Mouse (Mus musculus): Measurements from ENCODE around the gene Lenep.
"Not testable (repeated sequence)": the region's sequence is repeated elsewhere in the genome, so short reads cannot be mapped to it uniquely, and the experiment has no call there.

Gene Lenep

DNA sequence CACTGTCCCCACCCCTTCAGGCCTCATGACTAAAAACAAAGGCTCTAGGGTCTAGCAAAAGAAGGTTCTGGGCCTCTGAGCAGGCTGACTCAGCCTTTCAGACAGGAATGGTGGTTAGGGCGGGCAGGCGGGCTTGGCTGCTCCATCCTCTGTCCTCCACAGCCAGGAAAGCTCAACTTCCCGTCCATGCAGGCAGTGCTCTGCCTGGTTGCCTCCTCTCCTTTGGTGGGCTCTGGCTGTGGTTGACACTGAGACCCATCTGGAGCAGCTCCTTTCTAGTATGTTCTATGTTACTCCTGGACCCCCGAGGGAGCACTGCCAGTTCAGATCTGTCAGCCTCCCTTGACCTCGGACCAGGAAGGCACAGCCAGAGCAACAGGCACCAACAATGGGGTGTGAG is at the start of gene Lenep:
Lenep (minus strand) TSS at position 101 of the 400 bp plus-strand sequence.
- no peak for DNase-seq (ENCODE audit: low spot score in 2 of 2)

- DNase-seq (ENCODE audit: low spot score in 2 of 2) = no peak
Measured at GRCm38 (mm10) chr3:89451916-89452315, 49.3 kb upstream of the Lenep start.

DNA sequence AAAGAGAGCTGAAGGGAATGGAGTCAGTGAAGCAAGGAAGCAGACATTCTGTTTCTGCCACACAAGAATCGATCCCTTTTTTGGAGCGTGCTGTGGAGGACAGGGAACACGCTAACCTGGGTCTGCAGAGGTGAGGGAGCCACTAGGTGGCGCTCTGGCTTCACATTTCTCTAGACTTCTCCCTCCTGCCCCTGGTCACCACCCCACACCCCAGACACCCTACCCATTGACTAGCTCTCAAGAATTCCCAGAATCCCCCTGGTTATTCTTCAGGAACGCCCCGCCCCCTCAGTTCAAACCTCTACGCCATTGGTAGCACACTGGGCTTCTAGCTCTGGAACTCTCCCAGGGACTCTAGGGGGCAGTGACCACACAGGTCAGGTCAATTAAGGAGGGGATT is 46.9 kb upstream of the Lenep start:
- peak; percentile 53 to 55 for DNase-seq (ENCODE audit: low spot score in 2 of 2)

DNA sequence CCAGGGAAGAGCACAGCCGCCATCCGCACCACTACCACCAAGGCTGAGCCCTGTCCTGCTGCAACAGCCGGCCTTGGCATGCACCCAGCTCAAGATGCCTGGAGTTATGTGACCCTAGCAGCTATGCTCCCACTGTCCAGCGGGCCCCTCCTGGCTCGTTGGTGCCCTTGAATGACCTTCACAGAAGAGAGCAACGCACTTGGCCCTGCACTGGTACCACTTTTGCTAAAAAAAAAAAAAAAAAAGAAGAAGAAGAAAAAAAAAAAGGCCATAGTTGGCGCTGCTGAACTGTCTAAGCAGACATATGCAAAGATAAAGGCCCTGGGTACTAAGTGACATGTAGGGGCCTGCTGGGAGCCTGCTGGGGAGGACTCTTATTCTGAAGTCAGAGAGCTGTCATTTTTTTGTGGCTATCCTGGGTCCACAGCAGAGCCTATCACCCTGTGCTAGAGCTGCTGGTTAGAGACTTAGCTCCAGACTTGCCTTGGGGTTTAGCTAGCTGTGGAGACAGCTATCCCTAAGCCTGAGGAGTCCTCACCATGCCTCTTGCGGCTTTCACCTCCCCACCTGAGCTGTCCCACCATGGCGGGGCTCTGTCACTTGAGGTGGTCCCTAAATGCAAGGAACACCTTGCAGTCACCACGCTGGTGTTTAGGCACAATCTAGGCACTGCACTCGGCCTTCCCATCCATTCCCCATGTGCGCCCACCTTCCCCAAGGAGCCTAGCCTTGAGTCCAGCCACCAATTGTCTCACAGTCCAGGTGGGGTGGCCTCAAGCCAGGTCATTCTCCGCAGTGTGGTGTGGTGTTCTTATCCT is 46.3 kb upstream of the Lenep start:
- no peak for DNase-seq (ENCODE audit: low spot score in 2 of 2)

- DNase-seq (ENCODE audit: low spot score in 2 of 2) = no peak
Measured at GRCm38 (mm10) chr3:89440691-89441090, 38.1 kb upstream of the Lenep start.

- no peak for DNase-seq (ENCODE audit: low spot score in 2 of 2)
Measured at GRCm38 (mm10) chr3:89437269-89437668, 34.7 kb upstream of the Lenep start.

DNA sequence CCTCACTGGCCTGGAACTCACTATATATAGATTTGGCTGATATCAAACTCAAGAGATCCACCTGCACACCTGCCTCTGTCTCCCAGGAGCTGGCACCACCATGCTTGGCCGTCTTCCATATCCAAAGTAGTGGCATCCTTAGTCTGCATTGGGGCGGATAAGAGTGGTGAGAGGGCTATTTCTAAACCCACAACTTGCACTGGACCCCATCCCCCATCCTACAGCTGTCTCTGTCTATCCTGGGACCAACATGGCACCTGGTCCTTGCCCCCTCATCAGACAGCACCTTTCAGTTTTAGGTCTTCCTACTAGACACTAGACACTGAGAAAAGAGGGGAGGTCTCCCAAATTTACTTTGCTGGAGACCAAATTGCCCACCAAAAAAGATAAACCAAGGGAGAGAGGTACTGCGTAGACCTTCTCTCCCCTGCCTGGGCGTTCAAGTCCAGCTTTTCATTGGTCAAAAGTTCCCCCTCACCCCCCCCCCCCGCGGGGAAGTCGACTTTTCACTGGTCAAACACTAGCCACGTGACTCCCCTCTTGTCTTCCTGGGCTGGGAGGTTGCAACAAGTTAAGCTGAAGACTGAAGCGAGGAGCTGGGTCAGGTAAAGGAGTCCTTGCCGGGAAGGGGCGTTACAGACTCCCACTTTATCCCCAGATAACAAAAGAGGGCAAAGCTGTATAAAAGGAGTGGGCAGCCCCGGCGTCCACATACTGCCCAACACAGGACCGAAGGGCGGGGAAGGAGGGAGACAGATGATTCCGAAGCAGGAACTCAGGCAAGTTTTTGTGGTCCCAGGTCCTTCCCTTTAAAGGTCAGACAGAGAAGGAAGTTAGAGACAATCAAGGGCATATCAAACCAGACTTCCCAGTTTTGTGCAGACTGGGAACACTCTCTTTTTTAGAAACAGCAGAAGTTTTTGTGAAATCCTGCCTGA is 33.9 kb upstream of the Lenep start, which contains the start of gene Pbxip1:
Pbxip1 (plus strand) TSS at position 531 of the 938 bp plus-strand sequence.
- DNase-seq (ENCODE audit: low spot score in 2 of 2) = no peak

- DNase-seq (ENCODE audit: low spot score in 2 of 2) = no peak
Measured at GRCm38 (mm10) chr3:89435041-89435440, 32.4 kb upstream of the Lenep start.

DNA sequence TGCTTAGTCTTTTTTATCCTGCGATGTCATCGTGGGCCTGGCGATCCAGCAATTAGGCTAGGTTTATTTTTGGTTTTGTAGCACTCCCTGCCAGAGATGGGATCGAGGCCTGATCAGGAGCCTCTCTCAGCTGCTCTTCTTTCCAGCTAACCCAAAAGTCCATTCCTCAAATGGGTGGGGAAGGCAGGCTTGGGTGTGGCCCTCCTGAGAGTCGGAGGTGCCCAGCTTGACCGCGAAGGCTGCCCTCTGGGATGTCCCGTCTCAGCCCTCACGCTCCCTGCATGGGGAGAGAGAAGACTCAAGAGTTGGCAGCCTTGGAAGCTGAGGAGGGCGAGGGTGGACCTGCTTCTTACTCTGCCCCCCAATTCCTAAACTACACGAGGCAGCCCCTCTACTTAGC is 31.9 kb upstream of the Lenep start:
- DNase-seq (ENCODE audit: low spot score in 2 of 2) = no peak

GRCm38 (mm10) chr3:89432606-89433005 is 30.0 kb upstream of the Lenep start:
- DNase-seq (ENCODE audit: low spot score in 2 of 2) = no peak

GRCm38 (mm10) chr3:89430171-89431159 is 27.9 kb upstream of the Lenep start, which contains the start of gene Pygo2:
TSS of gene Pygo2 (plus strand) at chr3:89430214.
- DNase-seq (ENCODE audit: low spot score in 2 of 2) = peak; percentile 92 to 93

DNA sequence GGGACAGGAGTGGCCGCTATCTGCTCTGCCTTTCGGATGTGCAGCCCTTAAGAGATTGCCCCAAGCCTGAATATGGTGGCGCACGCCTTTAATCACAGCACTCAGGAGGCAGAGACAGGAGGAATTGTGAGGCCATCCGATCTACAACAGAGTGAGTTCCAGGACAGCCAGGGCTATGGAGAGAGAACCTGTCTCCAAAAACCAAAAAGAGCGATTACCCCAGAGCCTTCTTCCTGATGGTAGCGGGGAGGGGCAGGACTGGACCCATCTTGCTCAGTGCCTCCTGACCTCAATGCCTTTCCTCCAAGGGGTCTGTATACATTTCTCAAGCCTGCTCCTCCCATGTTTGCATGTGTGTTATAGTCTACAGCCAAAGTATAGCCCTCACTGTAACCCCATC is 26.4 kb upstream of the Lenep start:
- DNase-seq (ENCODE audit: low spot score in 2 of 2) = not testable (repeated sequence)

GRCm38 (mm10) chr3:89425876-89426275 is 23.3 kb upstream of the Lenep start:
- no peak for DNase-seq (ENCODE audit: low spot score in 2 of 2)

DNA sequence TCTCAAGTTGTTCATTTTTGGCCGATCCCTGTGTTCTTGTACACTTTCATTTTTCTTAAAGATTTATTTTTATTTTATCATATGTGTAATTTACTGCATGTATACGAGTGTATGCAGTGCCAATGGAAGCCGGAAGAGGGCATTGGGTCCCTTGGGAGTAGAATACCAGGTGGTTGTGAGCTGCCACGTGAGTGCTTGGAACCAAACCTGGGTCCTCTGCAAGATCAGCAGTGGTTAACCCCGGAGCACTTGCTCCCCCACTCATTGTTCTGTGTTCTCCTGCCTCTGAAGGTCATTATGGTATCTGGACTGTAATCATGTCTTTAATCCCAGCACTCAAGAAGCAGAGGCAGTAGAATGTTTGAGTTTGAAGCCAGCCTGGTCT is 22.5 kb upstream of the Lenep start:
- no peak for DNase-seq (ENCODE audit: low spot score in 2 of 2)

DNA sequence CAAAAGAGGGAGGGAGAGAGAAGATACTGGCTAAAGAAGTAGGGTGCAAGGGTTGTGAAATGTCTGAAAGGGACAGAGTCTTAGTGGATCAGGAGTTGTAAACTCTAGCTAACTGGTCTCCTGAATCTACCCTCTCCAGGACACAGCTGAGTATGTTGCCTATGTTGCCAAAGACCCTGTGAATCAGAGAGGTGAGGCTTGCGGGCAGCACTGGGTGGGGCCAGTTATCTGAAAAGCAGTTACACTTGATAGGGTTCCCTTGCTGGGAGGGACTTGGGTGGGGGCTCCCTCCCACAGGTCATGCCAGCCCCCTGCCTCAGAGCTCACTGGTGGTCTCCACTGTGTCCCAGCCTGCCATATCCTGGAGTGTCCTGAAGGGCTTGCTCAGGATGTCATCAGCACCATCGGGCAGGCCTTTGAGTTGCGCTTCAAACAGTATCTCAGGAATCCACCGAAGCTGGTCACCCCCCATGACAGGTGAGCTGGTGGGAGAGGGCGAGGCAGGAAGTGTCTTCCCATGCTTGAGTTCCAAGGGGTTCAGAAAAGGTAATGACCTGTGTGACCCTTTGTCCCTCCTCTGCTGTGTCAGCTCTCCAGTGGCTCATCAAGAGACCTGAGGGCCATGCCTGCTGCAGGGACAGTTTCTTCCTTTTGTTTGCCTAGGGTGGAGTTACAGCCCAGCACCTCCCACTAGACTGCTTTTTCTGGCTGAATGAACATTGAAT is 22.0 kb upstream of the Lenep start:
- no peak for DNase-seq (ENCODE audit: low spot score in 2 of 2)

DNA sequence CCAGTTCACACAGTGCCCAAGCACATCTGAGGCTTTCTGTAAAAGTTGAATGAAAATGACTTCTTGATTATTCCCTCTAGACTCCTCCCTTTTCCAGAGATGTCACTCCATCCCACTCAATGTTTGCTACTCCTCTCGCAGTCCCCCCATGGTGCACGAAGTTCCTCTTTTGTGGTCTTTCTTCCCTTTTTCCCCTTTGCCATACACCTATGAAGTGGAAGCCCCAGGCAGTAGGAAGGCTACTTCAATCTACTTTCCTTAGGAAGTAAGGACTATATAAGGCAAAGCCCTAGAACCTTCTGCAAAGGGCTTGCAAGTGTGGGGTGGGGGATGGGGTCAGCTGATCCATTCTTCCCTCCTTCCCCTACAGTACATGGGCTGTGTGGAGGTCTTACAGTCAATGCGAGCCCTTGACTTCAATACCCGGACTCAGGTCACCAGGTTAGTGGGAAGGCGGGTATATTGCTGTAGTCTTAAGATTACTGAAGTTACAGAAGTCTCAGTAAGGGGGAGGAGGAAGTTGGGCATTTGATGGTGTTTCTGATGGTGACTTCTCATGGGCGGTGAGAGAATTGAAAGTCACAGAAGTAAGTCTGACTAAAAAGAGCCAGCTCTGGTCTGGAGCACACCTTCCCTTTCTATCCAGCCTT is 20.1 kb upstream of the Lenep start:
- no peak for DNase-seq (ENCODE audit: low spot score in 2 of 2)

DNA sequence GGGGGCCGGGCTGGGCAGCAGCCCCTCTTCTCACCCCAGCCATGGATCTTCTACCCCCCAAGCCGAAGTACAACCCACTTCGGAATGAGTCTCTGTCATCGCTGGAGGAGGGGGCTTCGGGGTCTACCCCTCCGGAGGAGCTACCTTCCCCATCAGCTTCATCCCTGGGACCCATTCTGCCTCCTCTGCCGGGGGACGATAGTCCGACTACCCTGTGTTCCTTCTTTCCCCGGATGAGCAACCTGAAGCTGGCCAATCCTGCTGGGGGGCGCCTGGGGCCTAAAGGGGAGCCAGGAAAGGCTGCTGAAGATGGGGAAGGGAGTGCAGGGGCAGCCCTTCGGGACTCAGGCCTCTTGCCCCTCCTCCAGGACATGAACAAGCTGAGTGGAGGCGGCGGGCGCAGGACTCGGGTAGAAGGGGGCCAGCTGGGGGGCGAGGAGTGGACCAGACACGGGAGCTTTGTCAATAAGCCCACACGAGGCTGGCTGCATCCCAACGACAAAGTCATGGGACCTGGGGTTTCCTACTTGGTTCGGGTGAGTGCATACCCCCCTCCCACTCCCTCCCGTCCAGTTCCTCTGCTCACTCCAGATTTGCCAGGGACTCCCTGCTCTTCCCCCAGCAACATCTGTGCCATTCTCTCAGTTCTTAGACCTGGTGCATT is 19.3 kb upstream of the Lenep start:
- no peak for DNase-seq (ENCODE audit: low spot score in 2 of 2)

- peak; percentile 54 to 55 for DNase-seq (ENCODE audit: low spot score in 2 of 2)
Measured at GRCm38 (mm10) chr3:89421002-89421774, 18.6 kb upstream of the Lenep start.

- DNase-seq (ENCODE audit: low spot score in 2 of 2) = no peak
Measured at GRCm38 (mm10) chr3:89420421-89420820, 17.8 kb upstream of the Lenep start.

Measured in frontal cortex, postnatal 14 days (tissue).